Mouse (Mus musculus) olfactory bulb, adult 2 months (tissue): Measurements from ENCODE around the gene Pdzk1ip1.

ENCODE experiments used
- CTCF ChIP-seq: fragments of 200-500 bp; IDR thresholded peaks from 2 replicates; pipeline ENCODE4 v1.5.1; 2012; ENCODE audit warnings: low read depth, mild to moderate bottlenecking, low read length, moderate library complexity; ENCODE audit not compliant: insufficient read depth
- POLR2A ChIP-seq: fragments of 200-500 bp; IDR thresholded peaks from 2 replicates; pipeline ENCODE4 v1.6.1; 2012; ENCODE audit warnings: mild to moderate bottlenecking, low read depth, low read length, moderate library complexity; ENCODE audit not compliant: insufficient read depth

- TF ChIP-seq POLR2A (no peak), CTCF (no peak)
Measured at GRCm38 (mm10) chr4:115094056-115094455, 5.5 kb downstream of the Pdzk1ip1 start.
